Mouse (Mus musculus): ENCODE data around the gene Cypt4.
"Not testable (repeated sequence)": the region's sequence is repeated elsewhere in the genome, so short reads cannot be mapped to it uniquely, and the experiment has no call there.

- not testable (repeated sequence) for TF ChIP-seq ZNF384 (IDR thresholded peaks at IDR 0.05; ENCODE audit: low read depth, low read length); MAFK (IDR thresholded peaks at IDR 0.05; ENCODE audit: insufficient read depth, low read depth, low read length)
Observed at GRCm38 (mm10) chr9:24637341-24637740, 12.3 kb downstream of the Cypt4 start.
